8 mouse cellular contexts compared by ENCODE assay signal in genomic region chr4:153975292-153975662, GRCm38 (mm10). TPM values are rescaled to one million over a fixed set of nuclear protein-coding genes. Genes with fewer than 3 reads are reported as not detected.
DNase-seq lines count a peak whose midpoint lies in the region; ATAC-seq and TF ChIP-seq lines count a peak whose summit lies in the region.

No protein-coding gene starts in this region.

- TF ChIP-seq CTCF in hindbrain, postnatal 0 days (IDR thresholded peaks at IDR 0.05; ENCODE audit: low read depth): no peak

- H3K9me3 ChIP-seq in embryonic facial prominence, embryonic 10.5 days: no peaks in the 10 kb centered on the region
- H3K9me3 ChIP-seq in hindbrain, postnatal 0 days (ENCODE audit: low read length): no peaks in the 10 kb centered on the region
- no peaks in the 10 kb centered on the region for H3K9me3 ChIP-seq in midbrain, embryonic 12.5 days

- H3K9ac ChIP-seq in hindbrain, postnatal 0 days (replicated peaks; ENCODE audit: low read length): peak overlapping the region; percentile 79
- H3K9ac ChIP-seq in midbrain, embryonic 12.5 days (replicated peaks): peak overlapping the region; percentile 89

- intact Hi-C loops in left cerebral cortex, postnatal 14 days (cut with DNase I): loop anchor here (1.0 kb wide), 1 partner anchor 36 kb away; the partner anchor contains the start of gene Lrrc47
- intact Hi-C loops in left cerebral cortex, postnatal 36 days (cut with DNase I): loop anchor here (2.0 kb wide), 1 partner anchor 36 kb away; the partner anchor contains the start of gene Lrrc47

- H3K27ac ChIP-seq in embryonic facial prominence, embryonic 10.5 days (replicated peaks): peak overlapping the region; percentile 91
- H3K27ac ChIP-seq in hindbrain, postnatal 0 days: peak overlapping the region; percentile 85
- peak overlapping the region; percentile 77 for H3K27ac ChIP-seq in midbrain, embryonic 12.5 days (replicated peaks)

- peaks cover 36% of the 10 kb centered on the region for H3K36me3 ChIP-seq in embryonic facial prominence, embryonic 10.5 days (replicated peaks)
- peaks cover 21% of the 10 kb centered on the region; the same call in 1 of the 2 replicates for H3K36me3 ChIP-seq in hindbrain, postnatal 0 days (ENCODE audit: insufficient read depth, low read length)
- H3K36me3 ChIP-seq in midbrain, embryonic 12.5 days: peaks cover 33% of the 10 kb centered on the region

- peak overlapping the region; percentile 97 for H3K4me3 ChIP-seq in embryonic facial prominence, embryonic 10.5 days
- peak overlapping the region; percentile 81 for H3K4me3 ChIP-seq in hindbrain, postnatal 0 days (ENCODE audit: low read length)
- peak overlapping the region; percentile 94 for H3K4me3 ChIP-seq in midbrain, embryonic 12.5 days

- ATAC-seq in hindbrain, postnatal 0 days: peak; percentile 69; the same call in 1 of the 2 replicates
- peak; percentile 76 for ATAC-seq in midbrain, embryonic 12.5 days (ENCODE audit: low FRiP score, low read depth)
- no peak for ATAC-seq in monocyte, adult 5-6 weeks (replicated peaks; ENCODE audit: insufficient number of reproducible peaks, low FRiP score, low TSS enrichment, poor library complexity, severe bottlenecking)

- WGBS in embryonic facial prominence, embryonic 10.5 days: under 1% methylated on average over 33 of the region's 33 CpGs
- WGBS in hindbrain, postnatal 0 days: under 1% methylated on average over 32 of the region's 33 CpGs
- WGBS in midbrain, embryonic 12.5 days: under 1% methylated on average over 31 of the region's 33 CpGs

- DNase-seq in left cerebral cortex, postnatal 14 days (ENCODE audit: low spot score in 2 of 2): peak; percentile 23 to 51
- no peak for DNase-seq in left cerebral cortex, adult 8-10 months (ENCODE audit: low spot score in 2 of 2)
- no peak for DNase-seq in embryonic facial prominence, embryonic 10.5 days (ENCODE audit: low spot score)
- peak; percentile 57 for DNase-seq in hindbrain, postnatal 0 days (ENCODE audit: low spot score)
- DNase-seq in left cerebral cortex, postnatal 36 days (ENCODE audit: low spot score in 2 of 2): no peak
- DNase-seq in thymus, postnatal 0 days (ENCODE audit: low spot score): no peak

- peak overlapping the region; percentile 95 for H3K4me2 ChIP-seq in hindbrain, postnatal 0 days (ENCODE audit: low read depth, low read length)
- H3K4me2 ChIP-seq in midbrain, embryonic 12.5 days (replicated peaks): peak overlapping the region; percentile 97

- H3K4me1 ChIP-seq in embryonic facial prominence, embryonic 10.5 days: peaks cover 25% of the 10 kb centered on the region
- H3K4me1 ChIP-seq in hindbrain, postnatal 0 days (ENCODE audit: insufficient read depth, low read length): peaks cover 7% of the 10 kb centered on the region
- H3K4me1 ChIP-seq in midbrain, embryonic 12.5 days: peaks cover 22% of the 10 kb centered on the region

- no peaks in the 10 kb centered on the region for H3K27me3 ChIP-seq in embryonic facial prominence, embryonic 10.5 days (replicated peaks; ENCODE audit: low read depth, poor library complexity, severe bottlenecking)
- H3K27me3 ChIP-seq in hindbrain, postnatal 0 days (ENCODE audit: insufficient read depth, low read length): no peaks in the 10 kb centered on the region
- H3K27me3 ChIP-seq in midbrain, embryonic 12.5 days: no peaks in the 10 kb centered on the region

RNA-seq across cellular contexts. Expression of gene Cep104, which starts 0.3 kb away (rescaled TPM):
- total RNA-seq in left cerebral cortex, postnatal 14 days (2021): 10 to 100 TPM; 27.3 to 28.8 TPM
- 10 to 100 TPM; 28.4 to 35.3 (median 32.8) TPM for total RNA-seq in left cerebral cortex, adult 8-10 months (2022)
- 20.5 and 23.5 TPM in 2 replicates for polyA plus RNA-seq in embryonic facial prominence, embryonic 10.5 days (2016; fragmentation: Nextera tagmentation; extraction: Ambion mirVana)
- total RNA-seq in hindbrain, postnatal 0 days (2014; rRNA removed): 11.2 and 11.7 TPM in 2 replicates
- 11.6 and 13.9 TPM in 2 replicates for polyA plus RNA-seq in hindbrain, postnatal 0 days (2015; fragmentation: Nextera tagmentation; extraction: Ambion mirVana)
- 22.6 and 23.3 TPM in 2 replicates for polyA plus RNA-seq in midbrain, embryonic 12.5 days (2016; fragmentation: Nextera tagmentation; extraction: Ambion mirVana)
- total RNA-seq in left cerebral cortex, postnatal 36 days (2021): 10 to 100 TPM; 30.8 to 35.9 TPM
- polyA plus RNA-seq in thymus, postnatal 0 days (2015; fragmentation: Nextera tagmentation; extraction: Ambion mirVana): 11.5 and 11.7 TPM in 2 replicates
- total RNA-seq in monocyte, adult 5-6 weeks (2017): 3.7 to 8.5 TPM (median 3.9 TPM) in 3 replicates

RNA-seq across cellular contexts. Expression of gene Dffb, which starts 0.4 kb away (rescaled TPM):
- 10 to 100 TPM; 12.6 to 13.3 TPM for total RNA-seq in left cerebral cortex, postnatal 14 days (2021)
- total RNA-seq in left cerebral cortex, adult 8-10 months (2022): 10 to 100 TPM in 3 of 4 experiments, 1 to 10 TPM in 1; 9.4 to 14.0 (median 11.4) TPM
- 12.1 and 13.8 TPM in 2 replicates for polyA plus RNA-seq in embryonic facial prominence, embryonic 10.5 days (2016; fragmentation: Nextera tagmentation; extraction: Ambion mirVana)
- total RNA-seq in hindbrain, postnatal 0 days (2014; rRNA removed): 15.1 and 25.7 TPM in 2 replicates
- 10.6 and 13.1 TPM in 2 replicates for polyA plus RNA-seq in hindbrain, postnatal 0 days (2015; fragmentation: Nextera tagmentation; extraction: Ambion mirVana)
- 10.3 and 10.7 TPM in 2 replicates for polyA plus RNA-seq in midbrain, embryonic 12.5 days (2016; fragmentation: Nextera tagmentation; extraction: Ambion mirVana)
- total RNA-seq in left cerebral cortex, postnatal 36 days (2021): 10 to 100 TPM; 10.5 to 15.3 TPM
- 23.3 and 25.5 TPM in 2 replicates for polyA plus RNA-seq in thymus, postnatal 0 days (2015; fragmentation: Nextera tagmentation; extraction: Ambion mirVana)
- total RNA-seq in monocyte, adult 5-6 weeks (2017): 15.3 to 16.6 TPM (median 15.4 TPM) in 3 replicates

RNA-seq across cellular contexts. Expression of gene A430005L14Rik, which starts 18.2 kb away (rescaled TPM):
- 10 to 100 TPM; 22.1 to 23.2 TPM for total RNA-seq in left cerebral cortex, postnatal 14 days (2021)
- total RNA-seq in left cerebral cortex, adult 8-10 months (2022): 10 to 100 TPM; 22.8 to 30.7 (median 24.1) TPM
- 114 and 118 TPM in 2 replicates for polyA plus RNA-seq in embryonic facial prominence, embryonic 10.5 days (2016; fragmentation: Nextera tagmentation; extraction: Ambion mirVana)
- total RNA-seq in hindbrain, postnatal 0 days (2014; rRNA removed): 18.9 and 47.4 TPM in 2 replicates
- 45.3 and 48.2 TPM in 2 replicates for polyA plus RNA-seq in hindbrain, postnatal 0 days (2015; fragmentation: Nextera tagmentation; extraction: Ambion mirVana)
- 96.1 and 104 TPM in 2 replicates for polyA plus RNA-seq in midbrain, embryonic 12.5 days (2016; fragmentation: Nextera tagmentation; extraction: Ambion mirVana)
- total RNA-seq in left cerebral cortex, postnatal 36 days (2021): 10 to 100 TPM; 24.6 to 26.4 TPM
- 56.2 and 58.1 TPM in 2 replicates for polyA plus RNA-seq in thymus, postnatal 0 days (2015; fragmentation: Nextera tagmentation; extraction: Ambion mirVana)
- total RNA-seq in monocyte, adult 5-6 weeks (2017): 27.5 to 38.1 TPM (median 30.3 TPM) in 3 replicates

RNA-seq across cellular contexts. Expression of gene Lrrc47, which starts 36.3 kb away (rescaled TPM):
- total RNA-seq in left cerebral cortex, postnatal 14 days (2021): 10 to 100 TPM; 48.9 to 49.8 TPM
- 10 to 100 TPM; 55.0 to 72.7 (median 62.6) TPM for total RNA-seq in left cerebral cortex, adult 8-10 months (2022)
- polyA plus RNA-seq in embryonic facial prominence, embryonic 10.5 days (2016; fragmentation: Nextera tagmentation; extraction: Ambion mirVana): 24.9 and 27.3 TPM in 2 replicates
- total RNA-seq in hindbrain, postnatal 0 days (2014; rRNA removed): 24.2 and 32.1 TPM in 2 replicates
- polyA plus RNA-seq in hindbrain, postnatal 0 days (2015; fragmentation: Nextera tagmentation; extraction: Ambion mirVana): 17.6 and 22.0 TPM in 2 replicates
- 31.4 and 34.8 TPM in 2 replicates for polyA plus RNA-seq in midbrain, embryonic 12.5 days (2016; fragmentation: Nextera tagmentation; extraction: Ambion mirVana)
- 10 to 100 TPM; 63.2 to 63.8 TPM for total RNA-seq in left cerebral cortex, postnatal 36 days (2021)
- 18.7 and 24.4 TPM in 2 replicates for polyA plus RNA-seq in thymus, postnatal 0 days (2015; fragmentation: Nextera tagmentation; extraction: Ambion mirVana)
- 43.7 to 56.2 TPM (median 54.8 TPM) in 3 replicates for total RNA-seq in monocyte, adult 5-6 weeks (2017)

RNA-seq across cellular contexts. Expression of gene Smim1, which starts 50.8 kb away (rescaled TPM):
- 1 to 10 TPM; 4.5 to 4.9 TPM for total RNA-seq in left cerebral cortex, postnatal 14 days (2021)
- 10 to 100 TPM; 11.7 to 21.4 (median 16.5) TPM for total RNA-seq in left cerebral cortex, adult 8-10 months (2022)
- polyA plus RNA-seq in embryonic facial prominence, embryonic 10.5 days (2016; fragmentation: Nextera tagmentation; extraction: Ambion mirVana): 19.3 and 24.5 TPM in 2 replicates
- 12.4 and 20.7 TPM in 2 replicates for total RNA-seq in hindbrain, postnatal 0 days (2014; rRNA removed)
- 17.1 and 17.7 TPM in 2 replicates for polyA plus RNA-seq in hindbrain, postnatal 0 days (2015; fragmentation: Nextera tagmentation; extraction: Ambion mirVana)
- polyA plus RNA-seq in midbrain, embryonic 12.5 days (2016; fragmentation: Nextera tagmentation; extraction: Ambion mirVana): 5.6 and 6.3 TPM in 2 replicates
- total RNA-seq in left cerebral cortex, postnatal 36 days (2021): 10 to 100 TPM; 10.3 to 14.1 TPM
- polyA plus RNA-seq in thymus, postnatal 0 days (2015; fragmentation: Nextera tagmentation; extraction: Ambion mirVana): 8.8 and 11.7 TPM in 2 replicates
- 0.10 to 1.1 TPM (median 0.49 TPM) in 3 replicates for total RNA-seq in monocyte, adult 5-6 weeks (2017)

Comparison
In these comparisons a context has a peak if more than half of its experiments do, and no peak if none do; other contexts are left out.
1. DNase-seq: peak in left cerebral cortex, postnatal 14 days (2 of 2) and hindbrain, postnatal 0 days (single experiment); none in left cerebral cortex, adult 8-10 months (0 of 2), embryonic facial prominence, embryonic 10.5 days (single experiment), left cerebral cortex, postnatal 36 days (0 of 2) and thymus, postnatal 0 days (single experiment).
2. Peak in every context shown above with its lines, with median percentiles within 50 percentile points of each other: H3K27ac ChIP-seq and H3K4me3 ChIP-seq.